Mouse (Mus musculus): Measurements from ENCODE around the gene Adgre4. TPM values are rescaled to one million over a fixed set of nuclear protein-coding genes. Genes with fewer than 3 reads are reported as not detected.

The Adgre4 gene
- total and polyA plus RNA-seq, 2 experiments from 2014 or later: 0.04 to 0.20 TPM

GRCm38 (mm10) chr17:55722250-55722649 lies 27.5 kb upstream of the Adgre4 start:
- TF ChIP-seq EP300 (IDR thresholded peaks at IDR 0.05; ENCODE audit: low read depth): no peak
- TF ChIP-seq CTCF (IDR thresholded peaks at IDR 0.05; ENCODE audit: low read depth): no peak
- Histone ChIP-seq H3K4me2 (ENCODE audit: low read depth, low read length) (no peak overlapping the region), H3K9me3 (replicated peaks; ENCODE audit: control insufficient read depth, low read length) (no peaks in the 10 kb centered on the region), H3K27me3 (ENCODE audit: control insufficient read depth, insufficient read depth, low read length) (no peaks in the 10 kb centered on the region), H3K36me3 (replicated peaks; ENCODE audit: control insufficient read depth, insufficient read depth, low read length) (no peaks in the 10 kb centered on the region), H3K4me3 (ENCODE audit: low read depth, low read length) (no peak overlapping the region), H3K9ac (replicated peaks; ENCODE audit: low read depth, low read length) (no peak overlapping the region), H3K4me1 (ENCODE audit: control insufficient read depth, insufficient read depth) (no peaks in the 10 kb centered on the region), H3K27ac (ENCODE audit: low read depth) (no peak overlapping the region)
- ATAC-seq (ENCODE audit: insufficient read depth, low read depth) (no peak), DNase-seq (ENCODE audit: low spot score) (no peak)
- WGBS: 53% methylated on average over 2 of the region's 2 CpGs

GRCm38 (mm10) chr17:55726193-55726592 lies 23.6 kb upstream of the Adgre4 start:
- H3K9ac ChIP-seq (replicated peaks; ENCODE audit: low read depth, low read length): no peak overlapping the region
- ATAC-seq (ENCODE audit: insufficient read depth, low read depth): no peak
- no peak for TF ChIP-seq EP300 (IDR thresholded peaks at IDR 0.05; ENCODE audit: low read depth)
- no peak for TF ChIP-seq CTCF (IDR thresholded peaks at IDR 0.05; ENCODE audit: low read depth)
- H3K4me2 ChIP-seq (ENCODE audit: low read depth, low read length): no peak overlapping the region
- H3K27me3 ChIP-seq (ENCODE audit: control insufficient read depth, insufficient read depth, low read length): no peaks in the 10 kb centered on the region
- H3K36me3 ChIP-seq (replicated peaks; ENCODE audit: control insufficient read depth, insufficient read depth, low read length): no peaks in the 10 kb centered on the region
- no peaks in the 10 kb centered on the region for H3K4me1 ChIP-seq (ENCODE audit: control insufficient read depth, insufficient read depth)
- no peak for DNase-seq (ENCODE audit: low spot score)
- no peaks in the 10 kb centered on the region for H3K9me3 ChIP-seq (replicated peaks; ENCODE audit: control insufficient read depth, low read length)
- no peak overlapping the region for H3K4me3 ChIP-seq (ENCODE audit: low read depth, low read length)
- 55% methylated on average over 2 of the region's 2 CpGs for WGBS
- H3K27ac ChIP-seq (ENCODE audit: low read depth): no peak overlapping the region

GRCm38 (mm10) chr17:55736675-55737074 lies 13.1 kb upstream of the Adgre4 start:
- ATAC-seq (ENCODE audit: insufficient read depth, low read depth) (no peak), DNase-seq (ENCODE audit: low spot score) (no peak)
- no peak overlapping the region for H3K27ac ChIP-seq (ENCODE audit: low read depth)
- no peaks in the 10 kb centered on the region for H3K27me3 ChIP-seq (ENCODE audit: control insufficient read depth, insufficient read depth, low read length)
- no peak overlapping the region for H3K4me3 ChIP-seq (ENCODE audit: low read depth, low read length)
- no peak for TF ChIP-seq EP300 (IDR thresholded peaks at IDR 0.05; ENCODE audit: low read depth)
- no peak for TF ChIP-seq CTCF (IDR thresholded peaks at IDR 0.05; ENCODE audit: low read depth)
- WGBS: 76% methylated on average over 1 of the region's 1 CpGs
- H3K9me3 ChIP-seq (replicated peaks; ENCODE audit: control insufficient read depth, low read length): no peaks in the 10 kb centered on the region
- H3K4me1 ChIP-seq (ENCODE audit: control insufficient read depth, insufficient read depth): no peaks in the 10 kb centered on the region
- no peak overlapping the region for H3K9ac ChIP-seq (replicated peaks; ENCODE audit: low read depth, low read length)
- H3K36me3 ChIP-seq (replicated peaks; ENCODE audit: control insufficient read depth, insufficient read depth, low read length): no peaks in the 10 kb centered on the region
- no peak overlapping the region for H3K4me2 ChIP-seq (ENCODE audit: low read depth, low read length)

- no peak for DNase-seq (ENCODE audit: low spot score)
- H3K4me2 ChIP-seq (ENCODE audit: low read depth, low read length): no peak overlapping the region
- no peaks in the 10 kb centered on the region for H3K4me1 ChIP-seq (ENCODE audit: control insufficient read depth, insufficient read depth)
- no peak overlapping the region for H3K27ac ChIP-seq (ENCODE audit: low read depth)
- no peaks in the 10 kb centered on the region for H3K36me3 ChIP-seq (replicated peaks; ENCODE audit: control insufficient read depth, insufficient read depth, low read length)
- TF ChIP-seq EP300 (IDR thresholded peaks at IDR 0.05; ENCODE audit: low read depth) (no peak), CTCF (IDR thresholded peaks at IDR 0.05; ENCODE audit: low read depth) (no peak)
- H3K9ac ChIP-seq (replicated peaks; ENCODE audit: low read depth, low read length): no peak overlapping the region
- no peak for ATAC-seq (ENCODE audit: insufficient read depth, low read depth)
- H3K4me3 ChIP-seq (ENCODE audit: low read depth, low read length): no peak overlapping the region
- no peaks in the 10 kb centered on the region for H3K27me3 ChIP-seq (ENCODE audit: control insufficient read depth, insufficient read depth, low read length)
- no peaks in the 10 kb centered on the region for H3K9me3 ChIP-seq (replicated peaks; ENCODE audit: control insufficient read depth, low read length)
- WGBS: 58% methylated on average over 2 of the region's 2 CpGs
These were observed 1.4 kb downstream of the Adgre4 start for GRCm38 (mm10) chr17:55751170-55751569.

- no peak overlapping the region for H3K27ac ChIP-seq (ENCODE audit: low read depth)
- H3K9ac ChIP-seq (replicated peaks; ENCODE audit: low read depth, low read length): no peak overlapping the region
- no peaks in the 10 kb centered on the region for H3K36me3 ChIP-seq (replicated peaks; ENCODE audit: control insufficient read depth, insufficient read depth, low read length)
- H3K9me3 ChIP-seq (replicated peaks; ENCODE audit: control insufficient read depth, low read length): no peaks in the 10 kb centered on the region
- H3K4me3 ChIP-seq (ENCODE audit: low read depth, low read length): no peak overlapping the region
- no peak overlapping the region for H3K4me2 ChIP-seq (ENCODE audit: low read depth, low read length)
- TF ChIP-seq EP300 (IDR thresholded peaks at IDR 0.05; ENCODE audit: low read depth) (no peak), CTCF (IDR thresholded peaks at IDR 0.05; ENCODE audit: low read depth) (no peak)
- no peak for DNase-seq (ENCODE audit: low spot score)
- H3K27me3 ChIP-seq (ENCODE audit: control insufficient read depth, insufficient read depth, low read length): no peaks in the 10 kb centered on the region
- ATAC-seq (ENCODE audit: insufficient read depth, low read depth): no peak
- H3K4me1 ChIP-seq (ENCODE audit: control insufficient read depth, insufficient read depth): no peaks in the 10 kb centered on the region
These were observed 63.9 kb downstream of the Adgre4 start for GRCm38 (mm10) chr17:55813642-55814041.

GRCm38 (mm10) chr17:55816853-55817252 lies 67.1 kb downstream of the Adgre4 start:
- Histone ChIP-seq H3K4me1 (ENCODE audit: control insufficient read depth, insufficient read depth) (no peaks in the 10 kb centered on the region), H3K4me2 (ENCODE audit: low read depth, low read length) (no peak overlapping the region), H3K9ac (replicated peaks; ENCODE audit: low read depth, low read length) (no peak overlapping the region), H3K27me3 (ENCODE audit: control insufficient read depth, insufficient read depth, low read length) (no peaks in the 10 kb centered on the region), H3K9me3 (replicated peaks; ENCODE audit: control insufficient read depth, low read length) (no peaks in the 10 kb centered on the region), H3K27ac (ENCODE audit: low read depth) (no peak overlapping the region), H3K4me3 (ENCODE audit: low read depth, low read length) (no peak overlapping the region), H3K36me3 (replicated peaks; ENCODE audit: control insufficient read depth, insufficient read depth, low read length) (no peaks in the 10 kb centered on the region)
- no peak for TF ChIP-seq CTCF (IDR thresholded peaks at IDR 0.05; ENCODE audit: low read depth)
- TF ChIP-seq EP300 (IDR thresholded peaks at IDR 0.05; ENCODE audit: low read depth): no peak
- no peak for DNase-seq (ENCODE audit: low spot score)
- ATAC-seq (ENCODE audit: insufficient read depth, low read depth): no peak
- 80% methylated on average over 4 of the region's 4 CpGs for WGBS
